Mouse (Mus musculus) adrenal gland, adult 8-10 months (tissue): ENCODE data around the gene Dnaaf2. TPM values are rescaled to one million over a fixed set of nuclear protein-coding genes. Genes with fewer than 3 reads are reported as not detected.
"Not testable (repeated sequence)": the region's sequence is repeated elsewhere in the genome, so short reads cannot be mapped to it uniquely, and the experiment has no call there.

Source experiments
- DNase-seq: peaks from one replicate; pipeline ENCODE4 v3.0.0; 2022
- total RNA-seq, 4 experiments: library from RNA; stranded (reverse); gene quantifications; 2 replicates each; pipeline ENCODE4 v1.2.4; 2022

The Dnaaf2 gene
- total RNA-seq, 4 experiments from 2014 or later: 0.94 to 2.2 (median 1.5) TPM

DNA sequence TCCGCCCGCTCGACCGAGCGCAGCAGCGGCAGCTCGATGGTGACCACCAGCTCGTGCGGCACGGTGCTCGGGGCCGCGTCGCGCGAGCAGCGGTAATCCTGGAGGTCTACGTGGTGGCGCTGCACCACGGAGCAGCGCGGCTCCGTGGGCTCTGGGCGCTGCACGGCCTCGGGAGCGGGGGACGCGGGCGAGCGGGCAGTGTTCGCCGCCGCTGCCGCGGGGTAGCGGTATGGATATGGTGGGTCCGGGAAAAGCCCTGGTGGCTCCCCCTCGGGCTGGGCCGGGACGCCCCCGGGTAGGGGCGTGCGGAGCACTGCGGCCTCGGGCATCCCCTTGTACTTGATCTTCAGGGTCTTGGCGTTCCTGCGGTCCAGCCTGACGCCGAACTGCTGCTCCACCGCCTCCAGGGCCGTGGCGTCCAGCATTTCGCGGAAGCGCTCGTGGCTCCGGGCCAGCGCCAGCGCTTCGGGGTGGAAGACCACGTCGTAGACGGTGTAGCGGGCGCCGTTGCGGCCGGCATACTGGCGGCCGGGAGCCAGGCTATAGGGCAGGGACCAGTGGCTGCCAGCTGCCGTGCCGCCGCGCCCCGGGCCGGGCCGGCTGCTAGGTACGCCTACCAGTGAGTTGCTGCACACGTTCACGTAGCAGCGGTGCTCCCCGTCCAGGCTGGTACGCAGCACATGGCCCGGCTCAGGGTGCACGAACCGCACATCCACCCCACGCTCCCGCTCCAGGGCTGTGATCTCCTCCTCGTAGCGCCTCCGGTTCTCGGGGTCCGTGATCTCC lies 658 bp downstream of the Dnaaf2 start:
- DNase-seq: peak; percentile 32

DNA sequence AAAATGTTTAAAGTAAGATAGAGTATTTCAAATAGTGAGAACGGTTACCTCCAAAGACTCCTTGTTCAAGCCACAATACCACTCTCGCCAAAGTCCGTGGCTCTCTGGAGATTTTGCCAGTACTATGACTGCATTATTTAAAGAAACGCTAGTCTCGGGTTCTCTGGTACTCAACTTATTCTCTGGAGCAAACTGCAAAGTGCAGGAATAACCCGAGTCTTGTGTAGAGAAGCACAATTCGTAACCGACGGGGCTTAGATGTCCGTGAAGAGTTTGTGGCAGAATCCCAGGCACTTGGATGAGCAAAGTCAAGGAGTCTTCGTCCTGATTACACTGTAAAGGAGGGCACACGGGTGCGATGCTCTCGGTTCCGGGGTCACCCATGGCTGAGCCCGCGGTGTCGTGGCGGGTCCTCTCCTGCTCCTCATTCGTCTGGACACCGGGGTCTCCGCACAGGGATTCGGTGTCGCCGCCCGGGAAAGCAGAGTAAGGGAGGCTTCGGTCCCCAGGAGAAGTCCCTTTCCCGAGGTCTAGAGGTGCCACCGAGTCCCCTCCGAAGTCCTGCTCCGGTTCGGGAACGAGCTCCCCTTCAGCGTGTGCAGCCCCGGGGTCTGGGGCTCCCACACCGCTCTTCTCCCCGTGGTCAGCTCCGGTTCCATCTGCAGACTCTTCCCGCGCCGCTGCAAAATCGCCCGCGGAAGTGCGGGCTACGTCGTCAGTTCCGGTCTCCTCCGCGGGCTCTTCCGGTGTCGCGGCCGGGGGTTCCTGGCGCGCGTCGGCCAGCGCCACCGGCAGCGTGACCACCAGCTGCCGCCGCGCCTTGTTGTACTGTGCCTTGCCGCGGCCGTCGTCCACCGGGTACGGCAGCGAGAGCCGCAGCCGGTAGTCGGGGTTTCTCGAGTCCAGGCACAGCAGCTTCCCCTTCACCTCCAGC lies 1.5 kb downstream of the Dnaaf2 start, which contains the start of gene Gm49383:
Gene Gm49383 (minus strand): TSS at position 661 of the 934 bp plus-strand sequence.
- peak; percentile 59 for DNase-seq

DNA sequence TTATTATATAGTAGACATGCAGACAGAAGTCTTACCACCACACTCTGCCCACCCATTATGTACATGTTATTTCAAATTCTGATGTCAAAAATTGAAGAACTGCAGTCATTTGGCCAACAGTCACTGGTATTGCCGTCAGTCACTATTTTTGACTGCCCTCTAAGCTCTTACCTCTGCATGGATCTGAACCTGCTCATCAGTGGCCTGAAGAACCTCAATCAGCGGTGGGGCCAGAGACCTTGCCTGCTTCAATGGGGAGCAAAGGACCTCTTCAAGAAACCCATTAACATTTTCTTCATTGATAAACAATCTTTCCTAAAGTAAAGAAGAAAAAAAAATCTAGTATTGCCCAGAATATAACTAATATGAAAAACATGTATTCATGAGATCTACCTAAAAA lies 5.6 kb downstream of the Dnaaf2 start:
- DNase-seq: no peak

DNA sequence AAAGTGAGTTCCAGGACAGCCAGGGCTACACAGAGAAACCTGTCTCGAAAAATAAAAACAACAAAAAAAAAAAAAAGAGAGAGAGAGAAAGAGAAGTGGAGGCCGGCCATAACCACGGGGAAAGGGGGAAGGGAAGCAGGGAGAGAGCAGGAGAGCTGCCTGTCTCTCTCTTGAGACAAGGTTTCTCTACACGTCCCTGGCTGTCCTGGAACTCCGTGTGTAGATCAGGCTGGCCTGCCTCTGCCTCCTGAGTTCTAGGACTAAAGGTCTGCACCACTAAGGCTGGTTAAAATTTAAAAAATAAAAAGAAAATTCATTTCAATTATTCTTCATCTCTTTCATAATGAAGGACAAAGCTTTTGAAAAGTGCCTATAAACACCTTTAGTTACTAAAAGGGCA lies 6.8 kb downstream of the Dnaaf2 start:
- no peak for DNase-seq

DNA sequence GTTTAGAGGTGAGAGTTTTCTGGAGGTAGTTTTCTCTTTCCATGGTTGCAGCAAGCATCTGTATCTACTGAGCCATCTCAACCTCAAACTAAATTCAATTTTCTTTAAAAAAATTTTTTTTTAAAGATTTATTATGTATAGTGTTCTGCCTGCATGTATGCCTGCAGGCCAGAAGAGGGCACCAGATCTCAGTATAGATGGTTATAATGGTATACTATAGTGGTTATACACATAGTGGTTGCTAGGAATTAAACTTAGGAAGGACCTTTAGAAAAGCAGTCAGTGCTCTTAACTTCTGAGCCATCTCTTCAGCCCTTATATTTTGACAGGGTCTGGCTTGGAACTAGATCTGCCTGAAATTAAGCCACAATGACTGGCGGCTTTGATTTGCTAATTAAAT lies 7.7 kb downstream of the Dnaaf2 start:
- DNase-seq: no peak

DNA sequence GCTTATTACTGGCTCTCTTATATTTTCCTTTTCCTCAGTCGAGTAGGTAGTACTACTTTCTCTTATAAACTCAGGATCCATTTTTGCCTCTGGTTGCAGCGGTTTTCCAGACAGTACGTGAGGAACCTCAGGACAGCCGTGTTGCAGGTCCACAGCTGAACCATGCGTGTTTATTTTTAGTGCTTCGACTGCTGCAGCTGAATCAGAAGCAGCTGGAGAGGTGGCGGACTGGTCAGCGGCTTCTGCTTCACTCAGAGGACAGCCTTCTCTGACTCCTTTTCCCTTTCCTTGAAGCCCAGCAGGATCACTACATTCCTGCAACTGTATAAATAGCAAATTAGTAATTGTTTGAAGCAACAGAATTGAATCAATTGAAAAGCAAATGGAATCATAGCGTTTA lies 8.2 kb downstream of the Dnaaf2 start:
- no peak for DNase-seq

DNA sequence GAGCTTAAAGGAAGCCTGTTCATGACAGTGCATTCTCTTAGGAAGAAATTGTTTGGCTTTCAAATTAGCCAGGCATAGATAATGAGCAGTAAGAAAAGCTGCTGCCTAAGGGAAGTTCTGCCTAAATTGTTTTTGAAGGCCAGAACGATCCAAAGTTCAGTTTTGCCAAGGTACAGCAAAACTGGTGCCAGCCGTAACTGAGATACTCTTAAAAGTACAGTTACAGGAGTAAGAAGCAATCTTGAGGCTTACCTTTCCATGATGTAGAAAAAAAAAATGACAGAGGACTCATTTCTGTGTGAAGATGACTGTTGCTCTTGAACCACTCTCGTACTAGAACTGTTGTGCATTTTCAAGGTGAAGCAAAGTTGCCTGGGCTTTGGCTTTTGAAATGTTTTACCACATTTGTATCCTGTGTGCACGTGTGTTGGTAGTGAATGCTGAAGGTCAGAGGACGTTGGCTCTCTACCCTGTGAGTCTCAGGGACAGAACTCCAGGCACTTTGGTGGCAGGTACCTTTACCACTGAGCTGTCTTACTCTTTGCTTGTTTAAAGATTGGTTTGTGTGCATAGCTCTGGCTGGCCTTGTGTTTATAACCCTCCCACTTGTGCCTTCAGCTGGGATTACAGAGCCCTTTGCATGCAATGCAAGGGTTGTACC lies 11.3 kb downstream of the Dnaaf2 start:
- no peak for DNase-seq

DNA sequence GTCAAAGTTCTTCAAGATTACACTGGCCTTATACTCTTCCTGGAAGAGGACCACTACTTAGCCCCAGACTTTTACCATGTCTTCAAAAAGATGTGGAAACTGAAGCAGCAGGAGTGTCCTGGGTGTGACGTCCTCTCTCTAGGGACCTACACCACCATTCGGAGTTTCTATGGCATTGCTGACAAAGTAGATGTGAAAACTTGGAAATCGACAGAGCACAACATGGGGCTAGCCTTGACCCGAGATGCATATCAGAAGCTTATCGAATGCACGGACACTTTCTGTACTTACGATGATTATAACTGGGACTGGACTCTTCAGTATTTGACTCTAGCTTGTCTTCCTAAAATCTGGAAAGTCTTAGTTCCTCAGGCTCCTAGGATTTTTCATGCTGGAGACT lies 12.9 kb downstream of the Dnaaf2 start:
- DNase-seq: no peak

DNA sequence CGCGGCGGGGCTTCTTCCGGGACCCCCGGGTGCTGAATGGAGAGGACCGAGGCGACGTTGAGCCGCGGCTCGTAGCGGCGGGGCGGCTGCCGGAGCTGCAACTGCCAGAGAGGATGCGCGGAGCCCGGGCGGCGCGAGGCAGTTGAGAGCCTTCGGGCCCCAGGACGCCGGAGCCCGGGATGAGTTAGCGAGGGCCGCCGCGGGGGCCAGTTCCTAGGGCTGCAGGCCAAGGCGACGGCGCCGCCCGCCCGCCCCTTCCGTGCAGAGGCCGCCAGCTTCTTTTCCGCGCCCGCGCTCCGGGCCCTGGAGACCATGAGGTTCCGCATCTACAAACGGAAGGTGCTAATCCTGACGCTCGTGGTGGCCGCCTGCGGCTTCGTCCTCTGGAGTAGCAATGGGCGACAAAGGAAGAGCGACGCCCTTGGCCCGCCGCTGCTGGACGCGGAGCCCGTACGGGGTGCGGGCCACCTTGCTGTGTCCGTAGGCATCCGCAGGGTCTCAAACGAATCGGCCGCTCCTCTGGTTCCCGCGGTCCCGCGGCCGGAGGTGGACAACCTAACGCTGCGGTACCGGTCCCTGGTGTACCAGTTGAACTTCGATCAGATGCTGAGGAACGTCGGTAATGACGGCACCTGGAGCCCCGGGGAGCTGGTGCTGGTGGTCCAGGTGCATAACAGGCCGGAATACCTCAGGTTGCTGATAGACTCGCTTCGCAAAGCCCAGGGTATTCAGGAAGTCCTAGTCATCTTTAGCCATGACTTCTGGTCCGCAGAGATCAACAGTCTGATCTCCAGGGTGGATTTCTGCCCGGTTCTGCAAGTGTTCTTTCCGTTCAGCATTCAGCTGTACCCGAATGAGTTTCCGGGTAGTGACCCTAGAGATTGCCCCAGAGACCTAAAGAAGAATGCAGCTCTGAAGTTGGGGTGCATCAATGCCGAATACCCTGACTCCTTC lies 13.6 kb downstream of the Dnaaf2 start:
- DNase-seq: peak; percentile 44

DNA sequence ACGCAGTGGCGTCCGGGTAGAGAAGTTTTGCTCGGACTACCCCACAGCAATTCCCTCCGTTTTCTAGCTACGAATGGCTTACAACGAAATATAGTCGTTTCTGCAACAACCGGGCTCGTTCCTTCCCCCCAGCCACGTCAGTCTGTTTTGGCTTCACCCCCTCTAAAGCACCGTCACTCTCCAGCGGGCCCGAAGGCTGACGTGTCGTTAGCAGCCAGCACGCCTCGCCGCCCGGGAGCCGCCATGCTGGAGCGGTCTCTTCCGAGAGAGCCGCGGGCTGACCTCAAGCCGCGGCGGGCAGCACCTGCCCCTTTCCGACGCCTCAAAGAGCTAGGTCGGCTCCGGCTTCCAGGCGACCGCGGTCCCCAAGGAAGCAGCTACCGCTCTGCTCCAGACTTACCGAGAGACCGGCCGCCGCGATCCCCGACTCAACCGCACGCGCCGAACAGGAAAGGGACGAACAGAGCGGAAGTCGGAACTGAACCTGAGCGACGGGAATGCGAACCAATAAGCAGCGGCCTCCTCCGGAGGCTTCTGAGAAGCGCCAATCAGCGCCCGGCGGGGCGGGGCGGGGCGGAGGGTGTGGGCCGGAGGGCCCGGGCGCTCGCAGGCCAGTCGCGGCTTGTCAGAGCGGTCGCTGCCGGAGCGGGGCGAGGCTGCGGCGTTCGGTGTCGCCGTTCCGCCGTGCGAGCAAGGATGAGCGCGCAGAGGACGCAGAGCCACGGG lies 14.5 kb downstream of the Dnaaf2 start, which contains the start of the genes Rpl36al and Mgat2:
Gene Rpl36al (minus strand): TSS at position 501 of the 726 bp plus-strand sequence.
Gene Mgat2 (plus strand): TSS at position 575 of the 726 bp plus-strand sequence.
- DNase-seq: peak; percentile 97

DNA sequence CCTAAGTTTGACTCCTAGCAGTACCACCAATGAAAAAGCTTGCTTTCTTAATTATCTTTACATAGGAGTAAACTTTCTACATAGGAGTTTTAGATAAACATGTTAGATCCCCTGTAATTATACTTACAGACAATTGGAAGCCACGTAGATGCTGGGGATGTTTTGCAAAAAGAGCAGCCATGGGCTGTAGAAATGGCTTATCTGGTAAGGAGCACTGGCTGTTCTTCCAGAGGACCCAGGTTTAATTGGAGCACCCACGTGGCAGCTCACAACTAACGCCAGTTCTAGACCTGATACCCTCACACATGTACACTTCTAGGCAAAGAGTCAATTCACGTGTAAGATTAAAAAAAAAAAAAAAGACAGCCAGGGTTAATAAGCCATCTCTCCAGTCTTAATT lies 16.4 kb downstream of the Dnaaf2 start:
- DNase-seq: no peak

DNA sequence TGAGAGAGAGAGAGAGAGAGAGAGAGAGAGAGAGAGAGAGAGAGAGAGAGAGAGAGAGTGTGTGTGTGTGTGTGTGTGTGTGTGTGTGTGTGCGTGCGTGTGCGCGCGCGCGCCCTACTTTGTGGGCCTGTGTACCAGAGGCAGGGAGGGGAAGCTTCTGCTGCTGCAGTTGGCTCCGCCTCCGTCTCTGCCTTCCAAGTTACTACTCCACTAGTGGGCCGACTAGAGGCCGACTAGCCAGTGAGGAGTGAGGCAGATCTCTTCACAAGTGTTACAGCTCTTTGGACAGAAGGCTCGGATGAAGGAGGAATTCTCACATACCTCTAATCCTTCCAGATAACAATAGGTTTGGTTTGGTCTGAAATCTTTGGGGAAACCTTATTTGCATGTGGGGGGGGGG lies 18.9 kb downstream of the Dnaaf2 start:
- no peak for DNase-seq

DNA sequence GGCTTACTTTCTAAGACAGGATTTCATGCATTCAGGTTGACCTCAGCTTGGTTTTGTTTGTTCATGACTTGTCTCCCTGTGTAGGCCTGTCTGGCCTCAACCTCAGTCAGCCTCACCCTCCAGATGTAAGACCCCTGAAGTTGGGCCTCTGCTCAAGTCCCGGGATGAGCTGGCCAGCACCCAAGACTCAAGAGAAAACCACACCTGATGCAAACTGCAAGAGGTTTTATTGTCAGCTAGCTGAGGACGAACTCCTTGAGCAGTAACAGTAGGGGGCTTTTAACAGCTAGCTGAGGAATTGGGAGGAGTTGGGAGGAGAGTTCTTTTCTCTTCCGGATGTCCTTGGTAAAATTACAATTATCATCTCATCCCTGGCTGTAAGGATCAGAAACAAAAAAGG lies 20.7 kb downstream of the Dnaaf2 start:
- DNase-seq: no peak

DNA sequence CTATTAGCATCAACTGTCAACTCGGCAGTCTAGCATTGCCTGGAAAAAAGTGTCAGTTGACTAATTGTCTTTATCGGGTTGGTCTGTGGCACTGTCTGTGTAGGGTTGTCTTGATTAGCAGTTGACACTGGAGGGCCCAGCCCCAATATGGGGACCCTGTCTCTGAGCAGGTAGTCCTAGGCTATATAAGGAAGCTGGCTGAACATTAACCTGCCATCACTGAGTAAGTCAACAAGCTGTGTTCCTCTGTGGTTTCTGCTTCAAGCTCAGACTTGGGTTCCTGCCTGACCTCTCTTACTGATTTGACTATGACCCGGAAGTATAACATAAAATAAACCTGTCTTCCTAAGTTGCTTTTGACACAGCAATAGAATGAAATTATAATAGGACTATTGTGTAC lies 22.3 kb downstream of the Dnaaf2 start:
- no peak for DNase-seq

DNA sequence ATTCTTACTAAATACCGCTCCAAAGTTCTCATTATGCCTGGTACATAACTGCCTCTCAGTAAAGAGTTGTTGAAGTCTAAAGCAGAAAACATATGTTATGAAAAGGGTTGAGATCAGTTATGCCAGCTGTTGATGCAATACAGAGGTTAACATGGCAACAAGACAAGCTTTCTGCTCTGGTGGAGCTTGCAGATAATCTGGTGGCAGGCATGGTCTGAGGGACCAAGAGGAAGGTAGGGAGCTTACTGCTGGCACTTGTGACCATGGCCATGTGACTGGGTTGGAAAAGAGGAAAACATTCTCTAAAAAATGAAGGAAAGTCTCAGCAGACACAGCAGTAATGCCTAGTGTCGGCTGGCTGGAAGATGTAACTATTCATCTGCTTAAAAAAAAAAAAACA lies 26.9 kb downstream of the Dnaaf2 start:
- DNase-seq: no peak

DNA sequence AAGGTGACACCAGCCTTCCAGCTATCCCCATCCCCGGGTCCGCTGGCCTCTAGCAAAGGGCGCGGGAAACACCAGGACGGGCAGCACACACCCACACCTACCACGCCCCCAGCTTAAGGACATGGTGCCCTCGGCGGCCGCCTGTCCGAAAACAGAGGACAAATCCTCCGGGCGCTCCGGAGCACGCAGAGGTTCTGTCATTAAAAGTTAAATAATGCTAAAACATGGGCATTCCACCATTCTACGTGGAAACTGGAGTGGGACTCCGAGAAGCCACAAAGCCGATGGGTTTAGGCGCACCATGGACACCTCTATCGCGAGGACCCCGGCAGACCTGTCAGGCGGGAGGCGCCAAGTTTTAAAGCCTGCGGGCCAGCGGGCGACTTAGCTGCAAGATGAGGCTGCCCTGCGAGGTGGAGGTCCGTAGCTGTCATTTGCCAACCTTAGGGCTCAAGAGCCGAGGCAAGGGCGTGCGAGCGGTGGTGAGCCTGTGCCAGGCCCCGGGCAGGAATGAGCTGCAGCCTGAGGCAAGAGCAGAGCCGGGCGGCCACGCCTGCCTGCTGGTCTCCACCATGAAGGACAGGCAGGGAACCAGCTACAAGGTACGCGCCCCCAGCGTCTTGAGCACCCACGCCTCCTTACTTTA lies 29.6 kb downstream of the Dnaaf2 start, which contains the start of gene Lrr1:
Gene Lrr1 (plus strand): TSS at position 354 of the 646 bp plus-strand sequence.
- DNase-seq: peak; percentile 61

DNA sequence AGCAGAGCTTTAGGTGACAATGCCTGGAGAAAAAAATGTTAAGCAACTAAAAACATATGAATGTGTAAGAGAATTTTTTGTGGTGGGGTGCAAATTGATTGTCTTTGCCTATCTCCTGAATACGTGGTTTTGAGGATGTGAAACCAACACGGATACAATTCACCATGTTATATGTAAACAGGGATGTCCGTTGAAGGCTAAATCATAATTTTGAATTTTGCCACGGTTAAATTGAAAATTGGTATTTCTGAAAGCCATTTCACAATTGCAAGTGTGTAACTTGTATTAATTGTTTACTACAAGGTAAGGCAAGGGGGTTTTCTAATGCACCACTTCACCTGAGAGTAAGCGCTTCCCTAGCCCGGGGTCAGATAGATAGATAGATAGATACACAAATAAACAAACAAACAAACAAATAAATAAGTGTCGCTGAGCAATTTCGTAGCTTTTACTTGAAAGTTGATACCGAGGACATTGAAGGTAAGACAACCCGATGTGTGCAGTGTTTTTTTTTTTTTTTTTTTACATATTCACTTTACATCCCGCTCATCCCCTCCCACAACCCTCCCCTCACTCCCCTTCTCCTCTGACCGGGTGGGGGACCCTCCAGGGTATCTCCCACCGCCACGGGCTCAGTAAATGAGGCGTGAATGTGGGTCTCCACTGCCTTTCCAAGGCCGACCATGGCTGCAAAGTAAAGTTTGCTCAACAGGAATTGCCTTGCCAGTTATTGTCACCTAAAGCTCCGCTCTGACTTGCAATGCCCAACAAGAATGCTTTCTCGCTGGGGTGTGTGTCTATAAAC lies 30.4 kb downstream of the Dnaaf2 start:
- DNase-seq: no peak

DNA sequence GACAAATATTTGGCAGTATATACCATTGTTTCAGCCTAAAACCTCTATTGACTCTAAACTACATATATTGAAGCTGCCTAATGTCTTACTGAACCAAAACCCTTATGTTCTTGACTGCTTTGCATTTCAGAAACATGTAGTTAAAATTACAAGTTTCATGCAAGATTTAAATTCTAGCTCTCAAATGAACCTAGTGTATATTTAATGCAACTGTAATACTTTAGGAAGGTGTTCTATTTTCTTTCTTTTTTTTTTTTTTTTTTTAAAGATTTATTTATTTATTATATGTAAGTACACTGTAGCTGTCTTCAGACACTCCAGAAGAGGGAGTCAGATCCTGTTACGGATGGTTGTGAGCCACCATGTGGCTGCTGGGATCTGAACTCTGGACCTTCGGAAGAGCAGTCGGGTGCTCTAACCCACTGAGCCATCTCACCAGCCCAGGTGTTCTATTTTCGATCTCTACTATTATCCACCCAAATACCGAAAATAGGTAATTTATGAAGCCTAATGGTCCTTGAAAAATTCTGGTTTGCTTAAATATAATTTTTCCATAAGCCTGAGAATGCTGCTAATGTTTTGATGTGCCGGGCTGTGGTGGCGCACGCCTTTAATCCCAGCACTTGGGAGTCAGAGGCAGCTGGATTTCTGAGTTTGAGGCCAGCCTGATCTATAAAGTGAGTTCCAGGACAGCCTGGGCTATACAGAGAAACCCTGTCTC lies 31.2 kb downstream of the Dnaaf2 start:
- not testable (repeated sequence) for DNase-seq

DNA sequence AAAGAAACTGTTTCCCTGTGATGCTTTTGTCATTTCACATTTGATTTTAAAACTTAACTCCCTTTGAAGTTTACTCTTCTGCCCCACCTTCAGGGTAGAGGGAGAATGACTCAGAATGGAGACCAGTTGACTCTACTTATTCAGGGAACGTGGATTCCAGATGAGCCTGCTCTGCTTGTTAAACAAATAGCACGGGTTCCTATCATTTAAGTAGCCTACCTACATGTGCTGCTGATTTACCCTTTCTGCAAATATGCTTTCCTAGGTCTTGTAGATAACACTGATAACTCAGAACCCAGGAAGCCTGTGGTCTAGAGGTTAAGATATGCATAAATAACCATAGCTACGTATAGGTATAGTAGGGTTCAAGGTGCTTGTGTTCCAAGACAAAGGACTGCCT lies 33.3 kb downstream of the Dnaaf2 start:
- no peak for DNase-seq
